Mouse (Mus musculus): Measurements from ENCODE around the gene Mapt.

- no peak for TF ChIP-seq CTCF (conservative IDR thresholded peaks at IDR 0.05; ENCODE audit: insufficient read depth, insufficient read length, low read depth, low read length)
- TF ChIP-seq POLR2A (IDR thresholded peaks at IDR 0.05; ENCODE audit: low read depth, low read length) = no peak
Measured at GRCm38 (mm10) chr11:104234680-104235079, 3.5 kb downstream of the Mapt start.
